Mouse (Mus musculus) liver, embryonic 13.5 days (tissue): ENCODE data around the gene Mrtfb. TPM values are rescaled to one million over a fixed set of nuclear protein-coding genes. Genes with fewer than 3 reads are reported as not detected.
"Not testable (repeated sequence)": the region's sequence is repeated elsewhere in the genome, so short reads cannot be mapped to it uniquely, and the experiment has no call there.

Source experiments
- ATAC-seq: fragments of 200-750 bp; cut with Nextera tagmentation; 2 replicates; pipeline ENCODE4 v1.8.0; 2017; ENCODE audit warnings: low read depth, mild to moderate bottlenecking, moderate number of reproducible peaks, moderate library complexity
- DNase-seq: peaks from one replicate; pipeline ENCODE4 v3.0.0; 2022
- H3K27ac ChIP-seq: fragments of 300-500 bp; sonication (generic); 2 replicates; pipeline ENCODE4 v1.5.1; 2015; ENCODE audit warnings: moderate library complexity, mild to moderate bottlenecking, inconsistent platforms
- H3K27me3 ChIP-seq: fragments of 300-500 bp; sonication (generic); 2 replicates; pipeline ENCODE4 v1.6.1; 2015; ENCODE audit warnings: mild to moderate bottlenecking, inconsistent platforms
- H3K36me3 ChIP-seq: fragments of 300-500 bp; sonication (generic); 2 replicates; pipeline ENCODE4 v1.6.1; 2015; ENCODE audit warnings: mild to moderate bottlenecking, inconsistent platforms
- H3K4me1 ChIP-seq: fragments of 300-500 bp; sonication (generic); replicated peaks from 2 replicates; pipeline ENCODE4 v1.6.1; 2015; ENCODE audit warnings: inconsistent platforms
- H3K4me2 ChIP-seq: fragments of 300-500 bp; sonication (generic); 2 replicates; pipeline ENCODE4 v1.6.1; 2015; ENCODE audit warnings: inconsistent platforms, mild to moderate bottlenecking, moderate library complexity
- H3K4me3 ChIP-seq: fragments of 300-500 bp; sonication (generic); replicated peaks from 2 replicates; pipeline ENCODE4 v1.5.1; 2015; ENCODE audit warnings: mild to moderate bottlenecking, inconsistent platforms
- H3K9ac ChIP-seq: fragments of 300-500 bp; sonication (generic); 2 replicates; pipeline ENCODE4 v1.6.1; 2015; ENCODE audit warnings: mild to moderate bottlenecking, inconsistent platforms
- H3K9me3 ChIP-seq: fragments of 300-500 bp; sonication (generic); replicated peaks from 2 replicates; pipeline ENCODE4 v1.6.1; 2016; ENCODE audit warnings: inconsistent platforms
- WGBS: fragments of 180-500 bp; shearing (Covaris S2); methylation state at CpG from one replicate; pipeline ENCODE4 v1.1.7; 2015; ENCODE audit not compliant: insufficient replicate concordance; 5-methylcytosine and 5-hydroxymethylcytosine counted together
- polyA plus RNA-seq: library from polyadenylated mRNA; unstranded; fragments of >200 nt; fragmentation: Nextera tagmentation; extraction: Ambion mirVana; gene quantifications from 2 replicates; pipeline ENCODE4 v1.2.1, GENCODE M21; 2015

Mrtfb gene
- polyA plus RNA-seq, 1 experiment from 2014 or later, result 3.2 TPM

- Histone ChIP-seq H3K9ac (0 out of 2 replicates have a peak overlapping the region, but pooled peaks have one; percentile 10), H3K27ac (no peak overlapping the region), H3K4me2 (no peak overlapping the region), H3K9me3 (no peaks in the 10 kb centered on the region), H3K4me3 (no peak overlapping the region), H3K36me3 (peaks cover 3% of the 10 kb centered on the region; the same call in 1 of the 2 replicates), H3K27me3 (no peaks in the 10 kb centered on the region), H3K4me1 (peaks cover 16% of the 10 kb centered on the region)
- DNase-seq, result peak; percentile 4
- WGBS, result 36% methylated on average over 3 of the region's 3 CpGs
- ATAC-seq, result peak; percentile 89
These were observed 73.4 kb downstream of the Mrtfb start for GRCm38 (mm10) chr16:13329640-13330039.

- H3K9ac ChIP-seq, result no peak overlapping the region
- H3K27ac ChIP-seq, result peak overlapping the region; percentile 34
- H3K36me3 ChIP-seq, result peaks cover 3% of the 10 kb centered on the region; the same call in 1 of the 2 replicates
- ATAC-seq (peak; percentile 62; the same call in 1 of the 2 replicates), DNase-seq (no peak)
- H3K4me1 ChIP-seq, result peaks cover 16% of the 10 kb centered on the region
- WGBS, result 72% methylated on average over 6 of the region's 6 CpGs
- H3K4me2 ChIP-seq, result no peak overlapping the region
- H3K27me3 ChIP-seq, result no peaks in the 10 kb centered on the region
- no peaks in the 10 kb centered on the region for H3K9me3 ChIP-seq
- H3K4me3 ChIP-seq, result no peak overlapping the region
These were observed 74.0 kb downstream of the Mrtfb start for GRCm38 (mm10) chr16:13330221-13330659.

- DNase-seq (no peak), ATAC-seq (no peak)
- 52% methylated on average over 3 of the region's 3 CpGs for WGBS
- H3K4me2 ChIP-seq, result no peak overlapping the region
- no peaks in the 10 kb centered on the region for H3K9me3 ChIP-seq
- no peak overlapping the region for H3K9ac ChIP-seq
- H3K4me3 ChIP-seq, result no peak overlapping the region
- H3K36me3 ChIP-seq, result peaks cover 3% of the 10 kb centered on the region; the same call in 1 of the 2 replicates
- no peaks in the 10 kb centered on the region for H3K27me3 ChIP-seq
- peaks cover 16% of the 10 kb centered on the region for H3K4me1 ChIP-seq
- H3K27ac ChIP-seq, result no peak overlapping the region
These were observed 75.6 kb downstream of the Mrtfb start for GRCm38 (mm10) chr16:13331898-13332297.

- H3K27ac ChIP-seq, result no peak overlapping the region
- no peak for DNase-seq
- no peak overlapping the region for H3K4me3 ChIP-seq
- WGBS, result 60% methylated on average over 2 of the region's 2 CpGs
- H3K36me3 ChIP-seq, result peaks cover 2% of the 10 kb centered on the region; the same call in 1 of the 2 replicates
- no peaks in the 10 kb centered on the region for H3K9me3 ChIP-seq
- no peak for ATAC-seq
- no peaks in the 10 kb centered on the region for H3K27me3 ChIP-seq
- H3K9ac ChIP-seq, result no peak overlapping the region
- peaks cover 14% of the 10 kb centered on the region for H3K4me1 ChIP-seq
- H3K4me2 ChIP-seq, result no peak overlapping the region
These were observed 76.3 kb downstream of the Mrtfb start for GRCm38 (mm10) chr16:13332536-13332935.

GRCm38 (mm10) chr16:13333781-13334341 is 77.6 kb downstream of the Mrtfb start:
- DNase-seq, result no peak
- whole genome bisulfite sequencing, result 68% methylated on average over 5 of the region's 5 CpGs
- Histone ChIP-seq H3K4me3 (no peak overlapping the region), H3K9me3 (no peaks in the 10 kb centered on the region), H3K9ac (no peak overlapping the region), H3K4me2 (no peak overlapping the region), H3K36me3 (no peaks in the 10 kb centered on the region), H3K27me3 (no peaks in the 10 kb centered on the region), H3K4me1 (peaks cover 14% of the 10 kb centered on the region), H3K27ac (no peak overlapping the region)
- ATAC-seq, result no peak

GRCm38 (mm10) chr16:13336503-13337230 is 80.4 kb downstream of the Mrtfb start:
- no peak overlapping the region for H3K9ac ChIP-seq
- no peaks in the 10 kb centered on the region for H3K9me3 ChIP-seq
- 0 out of 2 replicates have a peak, but pooled peaks have one; percentile 50 for ATAC-seq
- H3K27me3 ChIP-seq, result no peaks in the 10 kb centered on the region
- no peak overlapping the region for H3K4me2 ChIP-seq
- DNase-seq, result no peak
- H3K36me3 ChIP-seq, result no peaks in the 10 kb centered on the region
- H3K4me3 ChIP-seq, result no peak overlapping the region
- WGBS, result 50% methylated on average over 5 of the region's 5 CpGs
- no peak overlapping the region for H3K27ac ChIP-seq
- H3K4me1 ChIP-seq, result no peaks in the 10 kb centered on the region

GRCm38 (mm10) chr16:13338094-13338493 is 81.8 kb downstream of the Mrtfb start:
- 64% methylated on average over 4 of the region's 4 CpGs for WGBS
- no peaks in the 10 kb centered on the region for H3K27me3 ChIP-seq
- no peak for ATAC-seq

GRCm38 (mm10) chr16:13339433-13339832 is 83.2 kb downstream of the Mrtfb start:
- H3K9me3 ChIP-seq, result no peaks in the 10 kb centered on the region
- H3K4me2 ChIP-seq, result no peak overlapping the region
- H3K27me3 ChIP-seq, result no peaks in the 10 kb centered on the region
- DNase-seq (no peak), ATAC-seq (no peak)
- H3K9ac ChIP-seq, result no peak overlapping the region
- H3K36me3 ChIP-seq, result no peaks in the 10 kb centered on the region
- WGBS, result 66% methylated on average over 6 of the region's 6 CpGs
- no peaks in the 10 kb centered on the region for H3K4me1 ChIP-seq
- H3K27ac ChIP-seq, result no peak overlapping the region
- no peak overlapping the region for H3K4me3 ChIP-seq

More at GRCm38 (mm10) chr16:13338094-13338493, 81.8 kb downstream of the Mrtfb start:
- Histone ChIP-seq H3K4me1 (no peaks in the 10 kb centered on the region), H3K36me3 (no peaks in the 10 kb centered on the region), H3K9me3 (no peaks in the 10 kb centered on the region), H3K4me2 (no peak overlapping the region), H3K4me3 (no peak overlapping the region), H3K27ac (no peak overlapping the region), H3K9ac (no peak overlapping the region)
- no peak for DNase-seq

GRCm38 (mm10) chr16:13345822-13346221 is 89.5 kb downstream of the Mrtfb start:
- not testable (repeated sequence) for H3K4me1 ChIP-seq, ATAC-seq, H3K4me2 ChIP-seq, H3K27ac ChIP-seq, H3K9me3 ChIP-seq, H3K9ac ChIP-seq, H3K4me3 ChIP-seq, H3K27me3 ChIP-seq, DNase-seq, H3K36me3 ChIP-seq
- 71% methylated on average over 2 of the region's 2 CpGs for WGBS

- Histone ChIP-seq H3K27ac (no peak overlapping the region), H3K4me2 (no peak overlapping the region), H3K9me3 (no peaks in the 10 kb centered on the region), H3K4me1 (no peaks in the 10 kb centered on the region), H3K4me3 (no peak overlapping the region), H3K9ac (no peak overlapping the region), H3K27me3 (no peaks in the 10 kb centered on the region), H3K36me3 (no peaks in the 10 kb centered on the region)
- DNase-seq (no peak), ATAC-seq (no peak)
- 66% methylated on average over 4 of the region's 4 CpGs for WGBS
These were observed 94.4 kb downstream of the Mrtfb start for GRCm38 (mm10) chr16:13350729-13351128.

- ATAC-seq, result no peak
- H3K4me1 ChIP-seq, result no peaks in the 10 kb centered on the region
- no peak overlapping the region for H3K9ac ChIP-seq
- no peak overlapping the region for H3K4me2 ChIP-seq
- H3K4me3 ChIP-seq, result no peak overlapping the region
- H3K27me3 ChIP-seq, result no peaks in the 10 kb centered on the region
- no peak for DNase-seq
- H3K9me3 ChIP-seq, result no peaks in the 10 kb centered on the region
- no peak overlapping the region for H3K27ac ChIP-seq
- no peaks in the 10 kb centered on the region for H3K36me3 ChIP-seq
These were observed 95.0 kb downstream of the Mrtfb start for GRCm38 (mm10) chr16:13351268-13351667.

- DNase-seq, result no peak
- no peak for ATAC-seq
- Histone ChIP-seq H3K27ac (no peak overlapping the region), H3K4me3 (no peak overlapping the region), H3K9ac (no peak overlapping the region), H3K4me1 (peaks cover 16% of the 10 kb centered on the region), H3K4me2 (no peak overlapping the region), H3K36me3 (no peaks in the 10 kb centered on the region), H3K27me3 (no peaks in the 10 kb centered on the region), H3K9me3 (no peaks in the 10 kb centered on the region)
- WGBS, result 66% methylated on average over 4 of the region's 4 CpGs
These were observed 97.6 kb downstream of the Mrtfb start for GRCm38 (mm10) chr16:13353927-13354326.
